Mouse (Mus musculus) brain, embryonic 14.5 days (tissue): ENCODE measurements around the gene Fam69a. TPM values are rescaled to one million over a fixed set of nuclear protein-coding genes. Genes with fewer than 3 reads are reported as not detected.

ENCODE experiments used
- DNase-seq: peaks from one replicate; pipeline ENCODE4 v3.0.0-alpha.2; 2011; ENCODE audit warnings: low read depth
- CTCF ChIP-seq: fragments of 200-500 bp; IDR thresholded peaks from 2 replicates; pipeline ENCODE4 v1.5.1; 2012; ENCODE audit warnings: inconsistent platforms, mild to moderate bottlenecking, moderate library complexity, borderline replicate concordance; ENCODE audit not compliant: insufficient read depth, insufficient read length; ENCODE audit errors: extremely low read depth
- POLR2A ChIP-seq: fragments of 200-500 bp; IDR thresholded peaks from 2 replicates; pipeline ENCODE4 v1.6.1; 2012; ENCODE audit warnings: mild to moderate bottlenecking, inconsistent platforms, borderline replicate concordance; ENCODE audit not compliant: poor library complexity, insufficient read depth, insufficient read length, severe bottlenecking; ENCODE audit errors: extremely low read depth
- polyA plus RNA-seq: library from polyadenylated mRNA; depleted of rRNA; stranded (reverse); fragments of >200 nt; gene quantifications from 2 replicates; pipeline ENCODE4 v1.2.3, GENCODE M21; 2012

Gene Fam69a
- polyA plus RNA-seq, 1 experiment = 18.9 TPM

DNA sequence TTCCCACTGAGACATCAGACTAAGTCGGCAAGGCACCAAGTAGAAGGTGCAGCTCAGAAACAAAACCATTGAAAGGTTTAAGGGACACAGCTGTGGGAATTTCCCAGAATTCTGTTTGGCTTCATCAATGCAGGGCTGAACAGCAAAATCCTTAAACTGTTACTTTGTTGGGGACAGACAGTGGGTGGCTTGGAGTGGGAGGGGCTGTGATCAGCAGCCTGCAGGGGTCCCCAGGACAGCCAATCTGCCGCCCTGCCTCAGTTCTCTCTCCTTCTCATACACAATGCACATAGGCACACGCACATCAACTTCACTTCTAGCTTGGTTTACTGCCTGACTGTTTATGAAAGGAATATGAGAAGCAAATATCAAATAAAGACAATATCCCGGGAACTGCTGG lies 71.6 kb downstream of the Fam69a start:
- TF ChIP-seq POLR2A (no peak), CTCF (no peak)
- DNase-seq = no peak

DNA sequence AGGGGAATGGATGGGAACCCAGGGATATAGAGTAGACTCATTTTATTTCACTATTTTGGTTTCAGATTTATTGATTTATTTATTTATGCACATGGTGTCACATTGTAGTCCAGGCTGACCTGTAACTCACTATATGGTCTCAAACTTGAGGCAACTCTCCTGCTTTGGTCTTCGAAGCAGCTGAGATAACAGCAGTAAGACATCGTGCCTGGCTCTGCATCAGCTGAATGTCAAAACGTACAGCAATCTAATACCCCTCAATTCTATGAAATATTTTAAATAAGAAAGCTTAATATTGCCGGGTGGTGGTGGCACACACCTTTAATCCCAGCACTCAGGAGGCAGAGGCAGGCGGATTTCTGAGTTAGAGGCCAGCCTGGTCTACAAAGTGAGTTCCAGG lies 75.9 kb downstream of the Fam69a start:
- TF ChIP-seq CTCF (no peak), POLR2A (no peak)

DNA sequence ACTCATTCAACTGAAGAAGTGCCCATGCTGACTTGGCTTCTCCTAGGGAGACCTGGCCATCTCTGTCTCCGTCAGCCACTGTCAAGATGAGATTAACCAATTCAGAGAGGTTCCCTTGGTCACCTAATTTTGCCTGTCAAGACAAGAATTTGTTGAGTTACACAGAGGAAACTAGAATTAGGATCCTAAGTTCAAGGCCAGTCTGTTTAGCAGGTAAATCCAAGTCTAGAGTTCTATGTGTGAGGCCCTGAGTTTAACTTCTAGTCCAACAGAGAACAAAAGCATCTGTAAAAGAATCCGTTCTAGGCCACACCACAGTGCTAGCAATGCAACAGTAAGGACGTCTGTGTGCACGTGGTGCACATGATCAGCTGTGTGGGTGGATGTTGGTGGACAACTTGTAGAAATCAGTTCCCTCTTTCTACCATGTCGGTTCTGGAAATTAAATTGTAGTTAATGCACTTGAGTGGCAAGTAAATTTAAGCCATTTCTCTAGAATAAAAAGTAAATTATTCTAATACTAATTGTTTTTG lies 76.7 kb downstream of the Fam69a start:
- DNase-seq = no peak

More for the DNA sequence above, 75.9 kb downstream of the Fam69a start:
- DNase-seq = no peak

DNA sequence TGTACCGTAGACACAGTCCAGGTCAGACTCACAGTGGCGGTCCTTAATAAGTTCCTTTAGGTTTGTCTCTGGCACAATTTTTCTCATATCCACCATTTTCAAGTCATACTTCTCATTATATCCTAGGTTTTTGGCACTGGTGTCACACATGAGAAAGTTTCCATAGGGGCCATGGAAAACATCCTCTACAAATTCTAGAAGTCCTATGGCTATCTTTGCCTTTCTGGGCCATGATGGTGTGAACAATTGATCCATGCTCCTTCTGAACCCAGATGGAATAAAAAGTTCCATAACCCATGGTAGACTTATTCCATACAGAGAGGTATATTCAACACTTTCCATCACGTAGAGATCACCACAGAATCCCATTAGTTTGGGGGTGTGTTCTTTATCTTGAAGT lies 77.2 kb downstream of the Fam69a start:
- TF ChIP-seq POLR2A = no peak
- TF ChIP-seq CTCF = no peak
- DNase-seq = no peak

More for the DNA sequence above, 76.7 kb downstream of the Fam69a start:
- no peak for TF ChIP-seq POLR2A
- no peak for TF ChIP-seq CTCF

DNA sequence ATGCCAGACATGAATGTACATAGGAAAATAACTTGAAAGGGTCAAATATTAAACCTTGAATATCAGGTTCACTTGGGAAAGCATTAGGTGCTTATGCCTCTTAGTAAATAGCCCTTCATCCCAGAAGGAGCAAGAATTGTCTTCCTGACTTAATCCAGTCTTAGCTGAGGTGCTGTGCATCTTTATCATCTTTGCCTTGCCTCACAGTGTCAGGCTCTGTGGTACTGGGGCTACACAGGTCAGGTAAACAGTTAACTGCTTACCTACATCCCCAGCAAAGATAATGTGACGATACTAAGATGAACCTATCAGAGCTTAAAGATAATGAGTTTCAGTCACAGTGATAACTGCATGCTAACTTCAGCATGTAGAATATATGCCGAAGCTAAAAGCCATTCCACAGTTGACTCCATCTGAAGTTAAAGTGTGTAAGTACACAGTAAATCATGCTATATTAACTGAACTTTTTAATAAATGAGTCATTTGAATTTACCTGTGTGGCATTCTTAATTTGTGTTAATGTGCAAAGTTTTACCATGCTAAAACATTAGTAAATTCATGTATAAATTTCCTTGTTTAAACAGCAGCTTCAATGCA lies 78.3 kb downstream of the Fam69a start:
- TF ChIP-seq POLR2A = no peak
- no peak for TF ChIP-seq CTCF
- no peak for DNase-seq

DNA sequence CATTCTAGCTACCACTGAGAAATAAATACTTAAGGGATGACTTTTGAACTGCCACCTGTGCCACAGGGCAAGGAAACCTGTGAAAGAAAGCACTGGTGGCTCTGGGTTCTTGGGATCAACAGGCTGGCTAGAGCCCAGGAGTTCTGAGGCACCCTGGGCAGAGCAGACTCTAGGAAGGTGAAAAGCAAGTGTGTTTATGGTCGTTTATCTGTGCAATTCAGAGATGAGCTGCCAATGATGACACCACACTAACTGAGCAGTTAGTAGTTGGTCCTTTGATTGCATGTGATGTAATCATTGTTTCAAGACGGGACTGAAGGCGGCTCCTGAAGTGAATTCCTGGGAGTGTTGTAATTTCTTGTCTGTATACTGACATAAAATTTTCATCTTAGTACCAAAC lies 82.6 kb downstream of the Fam69a start:
- DNase-seq = no peak
- TF ChIP-seq POLR2A = no peak
- no peak for TF ChIP-seq CTCF

DNA sequence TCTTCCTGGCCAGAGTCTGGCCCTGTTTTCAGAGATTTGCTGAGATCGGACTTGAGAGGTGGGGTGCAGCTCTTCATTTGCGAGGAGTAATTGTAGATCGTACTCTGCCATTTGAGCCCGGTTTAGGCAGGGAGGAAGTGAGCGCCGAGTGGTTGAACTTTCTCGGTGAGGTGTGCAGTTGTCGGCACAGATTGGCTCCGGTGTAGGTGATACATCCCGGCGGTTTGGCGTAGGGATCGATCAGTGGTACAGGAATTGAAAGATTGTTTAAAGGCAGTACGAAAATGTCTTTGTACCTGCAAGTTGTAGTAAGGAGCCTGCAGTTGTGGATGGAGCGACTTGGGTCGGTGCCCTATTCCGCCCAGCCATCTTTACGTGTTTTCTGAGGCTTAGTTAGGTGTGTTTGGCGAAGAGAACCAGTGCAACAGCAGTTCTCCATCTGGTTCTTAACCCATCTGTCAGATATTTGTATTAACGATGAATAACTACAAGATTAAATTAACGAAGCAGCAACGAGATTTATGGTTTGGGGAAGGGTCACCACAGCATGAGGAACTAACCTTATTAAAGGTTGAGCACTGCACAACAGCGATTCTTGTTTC lies 85.8 kb downstream of the Fam69a start:
- DNase-seq = no peak
- TF ChIP-seq POLR2A (no peak), CTCF (no peak)

DNA sequence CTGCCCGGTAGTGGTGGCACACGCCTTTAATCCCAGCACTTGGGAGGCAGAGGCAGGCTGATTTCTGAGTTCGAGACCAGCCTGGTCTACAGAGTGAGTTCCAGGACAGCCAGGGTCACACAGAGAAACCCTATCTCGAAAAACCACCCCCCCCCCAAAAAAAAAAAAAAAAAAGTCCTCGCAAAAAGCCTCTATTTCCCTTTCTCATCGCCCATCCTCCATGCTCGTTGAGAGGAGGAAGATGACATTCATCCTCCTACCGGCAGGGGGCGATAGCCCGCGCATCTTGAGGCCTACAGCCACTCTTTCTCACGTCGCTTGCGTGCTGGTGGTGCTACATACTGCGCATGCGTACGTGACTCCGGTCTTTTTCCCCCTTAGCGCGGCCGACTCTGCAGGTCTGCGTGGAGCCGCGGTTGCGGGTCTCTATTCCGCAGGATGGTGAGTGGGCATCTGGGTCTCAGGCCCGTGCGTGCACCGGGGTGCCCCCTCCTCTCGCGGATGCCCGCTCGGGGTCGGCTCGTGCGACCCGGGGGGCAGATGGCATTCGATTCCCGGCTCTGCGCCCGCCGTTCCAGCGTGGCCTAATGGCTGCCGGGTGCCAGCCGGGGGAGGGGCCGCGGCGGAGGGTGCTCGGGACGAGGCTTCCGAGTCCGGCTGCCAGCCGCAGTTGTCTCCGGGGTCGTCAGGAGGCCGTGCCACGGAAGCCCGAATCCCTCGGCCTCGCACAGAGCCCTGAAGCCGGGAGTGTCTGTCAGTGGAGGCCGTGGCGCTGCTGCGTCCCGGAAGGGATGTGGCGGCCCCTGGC lies 86.5 kb downstream of the Fam69a start, which contains the start of gene Rpl5:
Rpl5 (plus strand) TSS at position 297 of the 808 bp plus-strand sequence.
- DNase-seq = peak; percentile 98
- TF ChIP-seq POLR2A (peak; percentile 66; the same call in 1 of the 2 replicates), CTCF (peak; percentile 99)

DNA sequence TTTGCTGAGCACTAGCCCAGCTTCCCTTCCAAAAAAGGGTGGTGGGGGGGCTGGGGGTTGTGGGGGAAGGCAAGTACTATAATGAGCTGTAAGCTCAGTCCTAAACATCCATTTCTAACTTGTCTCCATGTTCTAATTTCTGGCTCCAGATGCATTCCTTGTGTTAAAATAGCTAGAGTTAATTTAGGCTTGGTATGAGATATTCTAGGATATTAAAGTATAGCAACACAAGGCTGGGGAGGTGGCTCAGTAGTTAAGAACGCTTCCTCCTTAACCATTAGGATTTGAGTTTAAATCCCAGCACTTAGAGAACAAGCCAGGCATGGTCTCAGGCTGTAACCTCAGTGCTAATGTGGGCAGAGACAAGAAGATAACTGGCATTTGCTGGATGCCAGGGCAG lies 90.6 kb downstream of the Fam69a start:
- no peak for DNase-seq
- TF ChIP-seq POLR2A (no peak), CTCF (no peak)

DNA sequence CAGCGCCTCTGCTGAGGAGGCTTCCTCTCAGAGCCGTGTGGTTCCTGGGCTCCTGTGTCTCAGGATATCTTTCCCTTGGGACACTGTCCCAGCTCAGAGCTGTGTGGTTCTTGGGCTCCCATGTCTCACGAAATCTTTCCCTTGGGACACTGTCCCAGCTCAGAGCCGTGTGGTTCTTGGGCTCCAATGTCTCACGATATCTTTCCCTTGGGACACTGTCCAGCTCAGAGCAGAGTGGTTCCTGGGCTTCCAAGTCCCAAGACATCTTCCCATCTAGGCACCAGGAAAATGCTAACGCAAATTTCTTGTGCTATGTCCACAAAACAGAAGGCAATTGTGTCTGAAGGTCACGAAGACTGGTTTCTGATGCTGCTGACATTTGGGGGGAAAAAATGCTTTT lies 92.2 kb downstream of the Fam69a start:
- DNase-seq = no peak
- no peak for TF ChIP-seq CTCF

DNA sequence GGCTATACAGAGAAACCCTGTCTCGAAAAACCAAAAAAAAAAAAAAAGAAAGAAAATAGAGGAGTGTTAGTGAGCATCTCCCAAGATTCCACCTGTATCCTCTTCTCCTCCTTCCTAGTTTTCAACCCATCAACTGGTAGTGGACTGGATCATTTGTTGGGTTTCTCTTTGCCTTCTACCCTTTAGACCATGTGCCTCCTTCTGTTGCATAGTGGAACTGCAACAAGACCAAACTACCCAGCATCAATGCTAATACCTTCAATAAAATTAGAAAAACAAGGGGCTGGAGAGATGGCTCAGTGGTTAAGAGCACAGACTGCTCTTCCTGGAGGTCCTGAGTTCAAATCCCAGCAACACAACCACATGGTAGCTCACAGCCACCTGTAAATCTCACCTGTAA lies 95.4 kb downstream of the Fam69a start:
- DNase-seq = peak; percentile 27
- TF ChIP-seq CTCF = peak; percentile 34; the same call in 1 of the 2 replicates

DNA sequence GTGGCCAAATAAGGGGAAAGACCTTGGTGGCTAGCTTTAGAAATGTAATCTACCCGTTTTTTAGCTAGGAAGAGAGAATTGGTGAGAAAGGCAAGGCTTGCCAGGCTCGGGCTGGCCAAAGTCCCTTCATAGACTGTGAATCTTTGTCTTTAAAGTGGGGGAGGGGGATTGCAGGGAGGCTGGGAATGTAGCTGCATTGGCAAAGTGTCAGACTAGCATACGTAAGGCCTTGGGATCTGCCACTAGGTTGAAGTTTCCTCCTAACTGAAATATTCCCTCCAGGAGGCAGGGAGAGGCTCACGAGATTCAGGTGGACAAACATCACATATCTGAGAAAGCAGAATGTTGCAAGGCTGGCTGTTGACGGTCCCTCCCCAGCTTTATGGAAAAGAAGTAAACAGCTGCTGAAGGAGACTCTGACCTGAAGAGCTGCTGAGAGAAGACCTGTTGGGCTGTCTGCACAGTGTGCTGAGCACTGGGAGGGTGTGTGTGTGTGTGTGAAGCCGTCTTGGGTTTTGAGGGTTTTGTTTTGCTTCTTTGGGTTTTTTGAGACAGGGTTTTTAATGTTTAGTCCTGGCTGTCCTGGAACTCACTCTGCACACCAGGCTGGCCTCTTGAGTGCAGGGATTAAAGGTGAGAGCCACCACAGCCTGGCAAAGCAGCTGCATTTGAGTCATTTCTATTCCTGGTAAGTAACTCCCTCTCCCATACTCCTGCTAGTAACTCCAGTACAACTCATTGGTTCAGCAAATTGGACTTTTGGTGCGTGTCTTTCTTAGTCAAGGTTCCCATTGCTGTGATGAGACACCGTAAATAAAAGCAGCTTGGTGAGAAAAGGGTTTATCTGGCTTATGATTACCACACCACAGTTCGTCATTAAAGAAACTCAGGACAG lies 96.6 kb downstream of the Fam69a start:
- TF ChIP-seq CTCF (no peak), POLR2A (no peak)
- DNase-seq = peak; percentile 64
